Mouse (Mus musculus) liver, adult 2 months (tissue): ENCODE data around the gene Dhrs11.

Experiments
- CTCF ChIP-seq: fragments of 200-500 bp; IDR thresholded peaks from 2 replicates; pipeline ENCODE4 v1.5.1; 2011; ENCODE audit warnings: low read depth, low read length, control low read depth
- POLR2A ChIP-seq: fragments of 200-500 bp; IDR thresholded peaks from 2 replicates; pipeline ENCODE4 v1.6.1; 2011; ENCODE audit warnings: low read length, control low read depth; ENCODE audit not compliant: insufficient read depth; ENCODE audit errors: extremely low read depth

GRCm38 (mm10) chr11:84790383-84790782, 38.4 kb downstream of the Dhrs11 start:
- no peak for TF ChIP-seq CTCF
- TF ChIP-seq POLR2A = no peak
